Mouse (Mus musculus) fat pad, adult 2 months (tissue): ENCODE measurements around the gene 1500011B03Rik.
"Not testable (repeated sequence)": the region's sequence is repeated elsewhere in the genome, so short reads cannot be mapped to it uniquely, and the experiment has no call there.

Experiments used
- DNase-seq: peaks from one replicate; pipeline ENCODE4 v3.0.0-alpha.2; 2011; ENCODE audit warnings: low read depth, low spot score; ENCODE audit errors: extremely low read depth

1500011B03Rik gene

DNA sequence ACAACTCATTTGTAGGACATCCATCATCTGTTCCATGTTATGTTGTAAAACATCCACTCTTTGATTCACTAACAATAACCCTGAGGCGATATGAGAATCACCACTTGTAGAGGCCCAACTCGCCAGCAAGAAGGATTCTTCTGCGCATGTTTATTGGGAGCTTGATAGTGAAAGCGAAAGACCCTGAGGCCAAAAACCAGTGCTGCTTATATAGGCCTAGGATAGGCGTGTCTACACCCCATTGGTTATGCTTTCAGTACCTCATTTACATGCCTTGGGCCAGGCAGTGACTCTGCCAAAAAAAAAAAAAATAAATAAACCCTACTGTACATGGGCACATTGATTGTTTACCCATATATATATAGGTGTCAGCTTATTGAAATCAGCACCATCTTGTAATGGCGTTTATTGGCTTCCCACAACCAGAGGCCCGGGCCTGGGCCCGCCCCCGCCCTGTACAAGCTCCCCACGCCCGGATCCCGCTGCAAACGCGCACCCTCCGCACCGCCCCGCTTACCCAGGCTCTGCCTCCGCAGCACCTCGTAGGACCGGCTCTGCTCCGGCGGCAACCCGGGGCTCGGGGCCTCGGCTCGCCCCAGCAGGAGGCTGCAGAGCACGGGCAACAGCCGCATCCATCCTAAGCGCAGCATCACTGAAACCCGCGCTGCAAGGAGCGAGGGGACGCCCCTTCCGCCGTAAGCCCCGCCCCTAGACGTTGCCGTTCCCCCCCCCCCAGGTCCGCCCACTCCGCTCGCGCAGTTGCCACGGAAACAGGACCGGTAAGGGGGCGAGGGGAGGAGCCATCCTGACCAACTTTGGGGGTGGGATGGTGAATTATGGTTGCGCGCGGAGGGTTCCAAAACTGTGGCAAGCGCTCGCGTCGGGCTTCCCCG, at the start of gene 1500011B03Rik:
TSS of gene 1500011B03Rik (minus strand) at position 673 of the 893 bp plus-strand sequence.
- DNase-seq = no peak

DNA sequence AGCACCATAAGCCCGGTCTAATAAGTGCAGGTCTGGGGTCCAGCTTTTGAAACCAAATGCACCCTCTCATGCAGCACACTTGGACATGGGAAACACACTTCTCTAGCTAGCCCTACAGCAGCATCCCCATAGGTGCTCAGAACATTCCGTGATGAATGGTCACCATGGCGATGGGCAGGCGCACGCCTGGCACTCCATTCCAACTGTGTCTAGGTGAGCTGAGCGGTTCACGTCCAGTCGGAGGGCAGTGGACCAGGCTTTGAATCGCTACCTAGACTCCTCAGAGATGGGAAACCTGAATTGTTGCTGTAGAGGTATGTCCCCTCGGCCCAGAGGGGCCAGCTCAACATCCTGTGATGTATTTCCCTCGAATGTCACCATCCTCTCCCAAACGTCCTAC, 42.0 kb upstream of the 1500011B03Rik start:
- DNase-seq = no peak

DNA sequence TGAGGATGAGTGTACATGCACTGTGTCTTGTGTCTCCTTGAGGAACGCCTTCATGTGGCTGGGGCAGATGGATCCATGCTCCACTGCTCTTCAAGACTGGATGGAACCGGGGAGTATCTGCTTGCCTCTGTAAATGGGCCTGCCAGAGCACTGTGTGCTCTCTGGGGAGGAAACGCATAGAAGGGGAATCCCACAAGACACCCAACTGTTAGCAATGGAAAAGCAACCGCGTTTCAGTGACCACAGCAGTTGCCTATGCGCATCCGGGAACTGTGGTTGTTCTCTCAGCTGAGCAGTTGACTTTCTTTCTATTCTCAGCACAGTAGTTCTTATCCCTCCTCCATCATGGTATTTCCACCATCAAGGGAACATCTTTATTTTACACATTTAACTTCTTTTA, 41.5 kb upstream of the 1500011B03Rik start:
- DNase-seq = no peak

DNA sequence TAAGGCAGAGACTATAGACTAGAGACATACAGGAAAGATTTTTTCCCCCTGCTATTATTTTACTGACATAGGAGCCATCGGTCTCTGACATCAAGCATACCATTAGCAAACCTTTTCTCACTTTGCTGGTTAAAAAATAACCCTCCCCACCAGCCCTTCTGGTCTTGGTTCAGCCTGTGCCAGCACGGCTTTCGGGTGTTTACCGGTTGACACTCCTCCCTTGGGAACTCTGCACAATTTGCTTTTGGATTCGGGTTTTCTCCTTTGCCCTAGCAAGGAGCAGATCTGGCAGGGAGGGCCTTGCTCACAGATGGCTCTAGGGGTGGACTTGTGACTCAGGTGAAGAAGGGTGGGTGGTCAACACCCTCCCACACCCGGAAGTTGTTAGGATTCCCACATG, 38.5 kb upstream of the 1500011B03Rik start:
- no peak for DNase-seq

DNA sequence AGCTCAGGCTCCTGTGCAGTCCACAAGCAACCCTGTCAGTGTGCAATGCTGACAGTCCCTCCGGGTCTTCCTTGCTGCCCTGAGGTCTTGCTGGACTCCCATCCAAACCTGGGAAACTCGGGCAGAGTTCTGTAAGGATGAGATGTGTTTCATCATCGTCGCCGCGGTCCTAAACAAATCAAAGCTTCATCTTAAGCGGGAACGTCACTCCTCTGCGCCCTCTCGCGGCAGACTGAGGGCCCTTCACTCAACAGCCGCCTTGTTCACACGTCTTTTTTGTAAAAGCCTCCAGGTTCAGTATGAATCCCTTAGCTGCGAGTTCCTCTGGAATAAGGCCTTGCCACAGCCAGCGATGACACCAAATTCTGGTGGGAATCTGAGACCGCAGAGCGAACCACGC, 36.0 kb upstream of the 1500011B03Rik start:
- DNase-seq = no peak

DNA sequence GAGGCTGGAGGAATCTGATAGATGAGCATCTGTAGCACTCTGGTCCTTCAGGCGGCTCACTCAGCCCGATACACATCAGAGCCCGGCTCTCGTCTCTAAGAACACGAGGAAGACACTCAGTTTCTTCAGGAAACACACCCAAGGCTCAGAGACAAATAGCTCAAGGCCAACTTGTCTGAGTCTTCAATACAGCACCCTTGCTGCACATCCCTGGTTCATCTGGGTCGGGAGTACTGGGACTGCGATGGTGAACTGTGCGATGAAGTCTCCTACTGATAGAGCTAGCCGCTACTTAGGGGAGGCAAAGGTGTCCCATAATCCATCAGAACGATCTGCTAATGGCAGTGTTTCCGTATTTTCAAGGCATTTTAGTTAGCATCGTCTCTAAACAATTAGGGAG, 35.3 kb upstream of the 1500011B03Rik start, which contains the start of gene Gm9936:
TSS of gene Gm9936 (minus strand) at position 101 of the 400 bp plus-strand sequence.
- no peak for DNase-seq

DNA sequence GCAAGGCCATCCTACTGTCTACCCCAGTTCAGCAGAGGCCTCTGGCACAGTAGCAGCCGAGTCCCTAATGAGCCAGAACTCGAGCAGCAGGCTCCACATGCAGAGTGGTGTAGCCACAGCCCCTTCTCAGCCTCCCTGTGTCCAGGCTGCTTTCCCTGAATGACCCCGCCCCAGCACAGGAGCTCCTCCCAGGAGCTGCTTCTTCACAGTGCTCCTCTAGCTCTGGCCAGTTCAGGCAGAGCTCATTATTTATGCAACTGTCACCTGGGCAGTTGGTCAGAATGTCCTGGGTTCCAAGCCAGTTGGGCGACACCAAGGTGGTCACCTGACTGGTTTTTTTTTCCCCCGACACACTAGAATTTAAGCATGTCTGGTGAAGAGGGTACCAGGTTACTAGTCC, 30.1 kb upstream of the 1500011B03Rik start, which contains the start of gene 4930519G04Rik:
TSS of gene 4930519G04Rik (plus strand) at position 301 of the 400 bp plus-strand sequence.
- not testable (repeated sequence) for DNase-seq

DNA sequence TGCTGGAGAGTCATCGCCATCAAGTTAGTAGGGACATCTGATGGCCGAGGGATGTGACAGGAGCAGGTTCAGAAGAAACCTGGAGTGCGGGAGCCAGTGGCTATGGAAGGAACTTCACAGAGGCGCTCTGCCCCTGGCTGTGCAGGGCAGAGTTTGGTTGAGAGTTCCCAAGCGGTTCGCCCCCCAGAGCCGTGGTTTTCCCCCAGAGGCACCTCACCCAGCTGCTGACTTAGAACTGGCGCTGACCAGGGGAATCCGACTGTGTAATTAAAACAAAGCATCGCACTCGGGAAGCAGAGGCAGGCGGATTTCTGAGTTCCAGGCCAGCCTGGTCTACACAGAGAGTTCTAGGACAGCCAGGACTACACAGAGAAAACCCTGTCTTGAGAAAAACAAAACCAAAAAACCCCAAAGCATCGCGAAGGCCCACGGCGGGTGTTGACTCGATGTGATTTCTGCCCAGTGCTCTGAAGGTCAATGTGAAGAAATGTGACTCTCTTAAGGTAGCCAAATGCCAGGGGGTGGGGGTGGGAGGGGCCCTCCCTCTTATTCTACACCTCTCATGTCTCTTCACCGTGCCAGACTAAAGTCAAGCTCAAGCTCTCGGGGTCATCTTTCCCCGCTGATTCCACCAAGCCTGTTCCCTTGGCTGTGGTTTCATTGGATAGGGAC, 28.4 kb upstream of the 1500011B03Rik start:
- no peak for DNase-seq

DNA sequence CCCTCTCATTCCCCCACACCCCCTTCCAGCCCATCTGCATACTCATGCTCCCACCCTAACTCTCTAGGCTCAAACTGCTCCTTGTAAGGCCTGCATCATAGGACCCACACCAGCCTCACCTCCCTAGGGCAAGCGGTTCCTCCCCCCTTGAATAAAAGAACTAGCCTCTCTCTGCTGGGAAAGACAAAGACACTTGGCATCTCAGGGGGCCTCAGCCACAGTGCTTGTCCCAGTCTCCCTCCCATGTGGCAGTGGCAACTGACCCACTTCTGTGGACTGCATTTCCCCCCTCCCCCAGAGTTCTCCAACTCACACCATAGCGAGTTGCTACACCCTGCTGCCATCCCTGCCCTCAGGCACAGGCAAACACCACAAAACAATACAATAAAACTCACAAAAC, 21.1 kb upstream of the 1500011B03Rik start:
- DNase-seq = not testable (repeated sequence)

DNA sequence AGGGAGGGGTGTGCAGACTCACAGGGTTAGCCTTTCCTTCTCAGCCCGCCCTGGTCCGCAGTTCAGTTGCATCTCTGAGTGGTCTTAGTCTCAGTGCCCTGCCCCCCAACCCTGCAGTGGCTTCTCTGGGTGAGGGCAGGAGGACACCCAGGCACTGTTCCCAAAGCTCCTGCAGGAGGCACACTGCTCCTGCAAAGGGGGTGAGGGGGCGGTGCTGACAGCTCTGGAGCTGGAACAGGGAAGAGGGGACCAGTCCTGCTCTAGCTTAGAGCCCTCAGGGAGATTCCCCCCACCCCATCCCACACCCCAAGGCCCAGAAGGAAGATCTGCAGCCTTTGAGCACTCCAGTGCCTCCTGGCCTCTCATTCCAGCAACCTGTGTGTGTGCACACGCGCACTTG, 19.4 kb upstream of the 1500011B03Rik start:
- no peak for DNase-seq

DNA sequence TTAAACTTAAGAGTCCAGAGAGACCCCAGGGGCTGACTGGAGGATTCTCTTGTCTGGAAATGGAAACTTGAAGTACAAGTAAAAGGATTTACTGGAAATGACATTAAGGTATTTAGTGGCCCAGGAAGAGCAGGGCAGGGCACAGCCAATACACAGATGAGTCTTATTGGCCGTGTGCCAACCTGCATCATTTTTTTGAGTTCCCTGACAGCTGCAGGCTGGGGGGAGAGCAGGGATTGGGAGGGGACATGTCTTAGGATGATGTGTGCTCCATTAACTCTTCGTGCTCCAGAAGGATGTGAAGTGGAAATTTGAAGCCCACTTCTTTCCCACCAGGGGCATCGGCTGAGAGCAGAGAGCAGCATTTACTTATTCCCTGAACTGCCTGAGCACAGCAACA, 18.9 kb upstream of the 1500011B03Rik start:
- DNase-seq = not testable (repeated sequence)

DNA sequence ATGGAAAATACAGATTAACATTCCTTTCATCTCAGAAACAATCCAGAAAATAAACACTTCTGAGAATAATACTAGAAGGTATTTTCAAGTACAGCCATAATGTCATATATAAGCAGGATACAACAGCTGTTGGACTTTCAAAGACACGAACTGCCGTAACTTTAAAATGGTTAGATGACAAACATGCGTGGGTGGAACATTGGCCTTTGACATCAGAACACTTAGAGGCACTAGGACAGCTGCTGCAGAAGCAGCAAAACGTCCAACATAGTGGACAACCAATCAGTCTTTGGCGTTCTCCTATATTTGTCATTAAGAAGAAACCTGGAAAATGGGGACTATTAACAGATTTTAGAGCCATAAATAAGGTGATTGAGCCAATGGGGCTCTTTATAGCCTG, 17.2 kb upstream of the 1500011B03Rik start:
- DNase-seq = not testable (repeated sequence)

DNA sequence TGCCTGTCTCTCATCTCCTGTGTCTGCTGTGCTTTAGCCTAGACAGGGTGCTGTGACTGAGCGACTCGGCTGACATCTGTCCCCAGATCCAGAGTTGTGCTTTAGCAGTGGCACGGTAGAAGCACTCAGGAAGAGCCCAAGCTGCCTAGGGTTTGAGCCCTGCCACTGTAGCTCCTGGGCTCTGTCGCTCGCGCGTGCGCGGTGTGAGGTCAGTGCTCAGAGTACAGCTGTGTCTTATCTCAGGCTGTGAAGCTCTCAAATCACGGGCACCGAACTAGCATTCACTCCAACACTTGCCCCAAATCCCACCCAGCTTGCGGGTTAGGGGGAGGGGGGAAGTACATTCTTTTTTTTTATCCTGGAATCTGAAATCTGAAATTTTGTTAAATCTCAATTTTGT, 13.6 kb upstream of the 1500011B03Rik start:
- DNase-seq = no peak

DNA sequence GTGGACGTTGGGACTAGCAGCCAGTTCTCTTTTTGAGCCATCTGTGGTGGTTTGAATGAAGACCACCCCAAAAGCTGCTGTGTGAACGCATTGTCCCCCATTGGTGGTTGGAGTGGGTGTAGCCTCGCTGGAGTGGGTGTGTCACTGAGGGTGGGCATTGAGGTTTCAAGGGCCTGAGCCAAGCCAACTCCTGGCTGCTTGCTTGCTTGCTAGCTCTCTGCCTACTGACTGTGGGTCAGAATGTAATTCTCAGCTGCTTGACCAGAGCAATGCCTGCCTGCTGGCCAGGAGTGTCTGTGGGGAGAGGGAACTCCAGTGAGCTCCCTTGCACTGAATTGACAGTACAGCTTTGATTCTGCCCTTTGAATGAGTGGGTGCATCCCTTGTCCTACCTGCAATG, 6.5 kb upstream of the 1500011B03Rik start:
- no peak for DNase-seq

DNA sequence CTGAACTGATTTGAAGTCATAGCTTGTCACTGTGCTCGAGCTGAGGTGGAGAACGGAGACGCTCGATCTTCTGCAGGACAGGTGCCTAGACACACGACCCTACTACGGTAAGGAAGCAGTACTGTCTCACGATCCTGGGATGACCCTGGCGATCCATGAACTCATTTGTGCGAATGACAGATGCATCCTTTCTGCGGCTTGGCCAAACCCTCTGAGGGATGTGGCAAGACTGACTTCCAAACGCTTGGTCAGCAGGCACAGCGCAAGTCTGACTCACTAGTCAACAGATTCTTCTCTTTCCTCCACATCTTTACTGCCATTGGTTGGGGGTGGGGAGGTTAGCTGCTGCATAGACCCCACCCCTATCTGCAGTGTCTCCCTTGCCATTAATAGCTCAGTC, 4.2 kb upstream of the 1500011B03Rik start:
- DNase-seq = no peak

DNA sequence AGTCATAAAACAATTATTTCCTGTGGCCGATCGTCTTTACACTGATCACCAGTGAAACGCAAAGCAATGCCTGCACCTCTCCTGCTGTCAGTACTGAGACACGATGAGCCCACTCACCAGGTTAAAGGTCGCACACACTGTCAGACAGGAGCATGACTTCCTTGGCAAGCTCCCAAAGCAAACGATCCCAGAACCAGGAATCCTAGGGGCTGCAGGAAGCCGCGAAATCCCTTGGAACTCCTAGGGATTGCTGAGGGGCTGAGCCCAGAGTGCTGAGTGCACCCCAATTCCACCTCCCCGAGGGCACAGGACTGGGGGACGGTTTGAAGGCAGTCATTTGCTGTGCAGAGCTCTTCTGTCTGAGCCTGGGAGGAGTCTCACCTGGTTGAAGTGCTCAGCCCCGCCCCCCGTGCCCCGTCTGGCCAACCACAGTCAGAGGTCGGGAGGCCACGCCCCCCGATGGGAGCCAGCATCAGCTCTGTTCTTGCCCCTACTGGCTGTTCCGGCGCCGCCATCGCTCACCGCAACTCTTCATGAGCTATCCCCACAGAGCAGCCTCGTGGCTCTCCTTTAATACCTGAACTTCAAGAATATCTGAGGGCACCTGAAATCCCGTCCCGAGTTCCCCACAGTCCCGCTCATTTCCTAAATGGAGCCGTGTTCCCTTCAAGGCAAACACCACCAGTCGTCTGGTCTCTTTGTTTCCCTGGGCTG, 2.9 kb upstream of the 1500011B03Rik start:
- no peak for DNase-seq

DNA sequence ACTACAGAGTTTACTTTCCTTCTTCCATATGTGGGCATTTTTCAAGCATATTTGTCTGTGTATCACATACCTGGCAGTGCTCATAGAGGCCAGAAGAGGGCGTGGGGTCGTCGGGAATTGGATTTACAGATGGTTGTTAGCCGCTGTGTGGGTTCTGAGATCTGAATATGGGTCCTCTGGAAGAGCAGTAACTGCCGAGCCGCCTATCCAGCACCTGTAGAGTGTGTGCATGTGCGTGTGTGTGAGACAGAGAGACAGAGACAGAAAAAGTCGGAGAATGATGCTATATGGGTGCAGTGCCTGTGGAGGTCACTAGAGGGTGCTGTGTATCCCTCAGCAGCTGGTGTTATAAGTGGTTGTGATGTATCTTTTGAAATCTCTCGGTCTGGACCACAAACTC, 929 bp upstream of the 1500011B03Rik start:
- no peak for DNase-seq

DNA sequence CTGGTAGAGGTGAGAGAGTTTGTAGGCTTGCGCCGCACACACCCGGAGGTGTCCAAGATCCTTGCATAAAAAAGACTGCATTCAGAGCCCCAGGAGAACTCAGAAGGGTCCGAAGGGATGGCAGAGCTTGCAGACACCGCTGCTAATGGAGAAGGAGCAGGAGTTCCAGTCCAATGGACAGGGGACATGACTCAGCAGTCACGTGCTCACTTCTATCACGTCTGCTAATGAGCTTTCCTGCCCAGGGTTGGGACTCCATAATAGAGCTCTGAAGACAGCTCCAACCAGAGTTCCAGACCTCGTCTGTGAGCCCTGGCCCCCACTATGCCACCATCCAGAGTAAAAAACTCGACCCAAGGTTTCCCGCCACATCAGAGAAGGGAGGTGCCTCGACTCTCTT, 5.1 kb downstream of the 1500011B03Rik start:
- no peak for DNase-seq

DNA sequence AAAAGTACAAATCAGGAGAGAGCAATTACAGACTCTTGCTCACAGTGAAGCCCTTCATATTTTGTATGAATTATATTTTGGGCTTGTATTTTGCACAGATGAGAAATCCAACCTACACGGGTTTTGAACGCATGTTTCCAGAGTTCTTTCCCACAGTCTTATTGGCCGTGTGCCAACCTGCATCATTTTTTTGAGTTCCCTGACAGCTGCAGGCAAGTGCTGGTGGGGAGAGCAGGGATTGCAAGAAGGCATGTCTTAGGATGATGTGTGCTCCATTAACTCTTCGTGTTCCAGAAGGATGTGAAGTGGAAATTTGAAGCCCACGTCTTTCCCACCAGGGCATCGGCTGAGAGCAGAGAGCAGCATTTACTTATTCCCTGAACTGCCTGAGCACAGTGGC, 6.7 kb downstream of the 1500011B03Rik start:
- no peak for DNase-seq

DNA sequence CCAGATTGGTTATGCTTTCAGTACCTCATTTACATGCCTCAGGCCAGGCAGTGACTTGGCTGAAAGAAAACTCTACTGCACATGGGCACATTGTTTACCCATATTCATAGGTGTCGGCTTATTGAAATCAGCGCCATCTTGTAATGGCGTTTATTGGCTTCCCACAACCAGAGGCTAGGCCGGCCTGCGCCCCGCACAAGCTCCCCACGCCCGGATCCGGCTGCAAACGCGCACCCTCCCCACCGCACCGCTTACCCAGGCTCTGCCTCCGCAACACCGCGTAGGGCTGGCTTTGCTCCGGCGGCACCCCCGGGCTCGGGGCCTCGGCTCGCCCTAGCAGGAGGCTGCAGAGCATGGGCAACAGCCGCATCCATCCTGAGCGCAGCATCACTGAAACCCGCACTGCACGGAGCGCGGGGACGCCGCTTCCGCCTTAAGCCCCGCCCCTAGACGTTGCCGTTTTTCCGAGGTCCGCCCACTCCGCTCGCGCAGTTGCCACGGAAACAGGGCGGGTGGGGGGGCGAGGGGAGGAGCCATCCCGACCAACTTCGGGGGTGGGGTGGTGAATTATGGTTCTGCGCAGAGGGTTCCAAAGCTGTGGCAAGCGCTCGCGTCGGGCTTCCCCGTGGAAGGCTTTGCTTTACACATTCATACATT, 9.6 kb downstream of the 1500011B03Rik start:
- DNase-seq = no peak

DNA sequence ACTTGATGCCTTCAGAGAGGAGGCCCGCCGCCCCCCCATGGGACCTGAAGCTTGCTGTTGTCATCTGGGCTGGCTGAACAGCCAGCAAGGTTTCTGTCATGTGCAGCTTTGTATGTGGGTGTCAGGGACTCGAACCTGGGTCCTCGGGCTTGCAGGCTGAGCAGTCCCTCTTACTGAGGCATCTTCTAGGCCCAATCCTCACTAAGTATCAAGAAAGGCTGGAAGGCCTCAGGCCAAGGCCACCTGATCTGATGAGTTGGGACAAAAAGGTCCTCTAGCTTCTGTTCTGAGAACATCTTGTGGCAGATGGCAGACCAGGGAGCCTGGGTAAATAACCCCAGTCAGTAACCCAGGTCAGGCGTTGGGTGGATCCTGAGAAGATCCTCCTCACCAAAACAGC, 13.4 kb downstream of the 1500011B03Rik start:
- no peak for DNase-seq
